Mouse (Mus musculus): ENCODE results near the gene 4930550L24Rik. TPM values are rescaled to one million over a fixed set of nuclear protein-coding genes. Genes with fewer than 3 reads are reported as not detected.

The 4930550L24Rik gene
- not detected in 2 replicates for polyA plus RNA-seq (2014; fragmentation: Nextera tagmentation; extraction: Ambion mirVana)

DNA sequence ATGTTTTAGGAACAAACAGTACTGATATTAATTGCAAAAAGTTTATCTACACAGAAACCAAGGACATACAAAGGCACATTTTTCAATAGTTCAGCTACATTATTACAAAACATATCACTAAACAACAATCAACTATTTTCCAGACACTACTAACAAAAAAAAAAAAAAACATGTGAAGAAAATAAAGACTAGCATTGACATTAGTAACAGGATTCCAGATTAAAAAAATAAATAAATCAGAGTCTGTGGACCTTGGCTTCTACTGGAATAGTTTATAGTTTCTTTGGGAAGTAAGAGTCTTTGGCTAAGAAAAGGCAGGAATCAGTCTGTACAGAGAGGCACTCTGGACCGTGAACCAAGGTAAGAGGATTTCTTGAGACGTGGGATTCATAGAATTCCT, at the start of gene 4930550L24Rik:
TSS of gene 4930550L24Rik (plus strand) at position 301 of the 400 bp plus-strand sequence.
- no peak within 1 kb of the TSS for H3K4me2 ChIP-seq (replicated peaks; ENCODE audit: low read depth, low read length)
- WGBS = 76% methylated on average over 2 of the region's 2 CpGs
- H3K27ac ChIP-seq (ENCODE audit: low read length) = no peak within 1 kb of the TSS
- H3K4me3 ChIP-seq (ENCODE audit: low read depth, low read length) = no peak within 1 kb of the TSS
- no peak within 1 kb of the TSS for H3K9ac ChIP-seq (replicated peaks; ENCODE audit: low read depth, low read length)
- H3K4me1 ChIP-seq (ENCODE audit: control insufficient read depth, insufficient read depth, low read length) = no peaks in the 10 kb centered on the region
- ATAC-seq (ENCODE audit: insufficient number of reproducible peaks, insufficient read depth, low FRiP score, low read depth) = no peak
- H3K27me3 ChIP-seq (ENCODE audit: control insufficient read depth, insufficient read depth, low read length) = no peaks in the 10 kb centered on the region
- no peaks in the 10 kb centered on the region for H3K9me3 ChIP-seq (ENCODE audit: control insufficient read depth, low read depth, low read length)
- no peaks in the 10 kb centered on the region for H3K36me3 ChIP-seq (ENCODE audit: control insufficient read depth, insufficient read depth, low read length)

DNA sequence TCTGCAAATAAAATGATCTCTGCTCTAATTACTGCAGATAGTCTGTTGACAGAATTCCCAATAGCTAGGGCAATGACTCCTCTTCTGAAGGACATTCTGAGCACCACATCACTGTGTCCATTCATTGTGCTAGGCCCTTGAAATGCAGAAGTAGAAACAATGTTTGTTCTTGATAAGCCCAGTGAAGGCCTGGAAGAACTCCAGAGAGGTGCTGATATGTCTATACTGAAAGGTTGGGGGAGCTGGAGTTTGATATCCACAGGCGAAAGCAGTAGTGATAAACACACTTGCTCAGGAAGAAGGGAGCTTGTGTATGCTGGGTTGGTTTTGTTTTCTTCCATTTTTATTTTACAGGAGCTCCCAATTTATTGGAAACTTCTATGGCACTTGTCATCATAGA, 8.4 kb upstream of the 4930550L24Rik start:
- no peak overlapping the region for H3K4me2 ChIP-seq (replicated peaks; ENCODE audit: low read depth, low read length)
- no peaks in the 10 kb centered on the region for H3K4me1 ChIP-seq (ENCODE audit: control insufficient read depth, insufficient read depth, low read length)
- ATAC-seq (ENCODE audit: insufficient number of reproducible peaks, insufficient read depth, low FRiP score, low read depth) = no peak
- no peaks in the 10 kb centered on the region for H3K36me3 ChIP-seq (ENCODE audit: control insufficient read depth, insufficient read depth, low read length)
- no peak overlapping the region for H3K27ac ChIP-seq (ENCODE audit: low read length)
- H3K4me3 ChIP-seq (ENCODE audit: low read depth, low read length) = no peak overlapping the region
- no peak overlapping the region for H3K9ac ChIP-seq (replicated peaks; ENCODE audit: low read depth, low read length)
- WGBS = 69% methylated on average over 1 of the region's 1 CpGs
- H3K9me3 ChIP-seq (ENCODE audit: control insufficient read depth, low read depth, low read length) = no peaks in the 10 kb centered on the region
- H3K27me3 ChIP-seq (ENCODE audit: control insufficient read depth, insufficient read depth, low read length) = no peaks in the 10 kb centered on the region

DNA sequence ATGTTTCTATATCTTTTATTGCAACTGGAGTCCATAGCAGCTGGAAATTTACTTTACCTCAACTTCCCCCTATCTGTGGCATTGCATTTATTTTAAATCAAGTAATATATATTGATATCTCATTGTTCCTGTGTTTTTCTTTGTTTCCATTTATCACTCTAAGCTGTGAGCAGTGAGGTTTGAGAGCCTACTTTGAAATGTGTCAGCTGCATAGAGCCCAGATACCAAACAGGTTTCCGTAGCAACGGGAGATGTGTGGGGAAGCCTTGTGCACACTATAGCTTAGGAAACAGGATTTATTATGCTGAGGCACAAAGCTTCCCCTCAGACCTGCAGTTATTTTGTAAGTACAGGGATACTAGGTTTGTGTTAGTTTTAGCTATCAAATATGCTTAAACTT, 58.8 kb downstream of the 4930550L24Rik start:
- Histone ChIP-seq H3K4me2 (replicated peaks; ENCODE audit: low read depth, low read length) (no peak overlapping the region), H3K9ac (replicated peaks; ENCODE audit: low read depth, low read length) (no peak overlapping the region), H3K27ac (ENCODE audit: low read length) (no peak overlapping the region), H3K36me3 (ENCODE audit: control insufficient read depth, insufficient read depth, low read length) (no peaks in the 10 kb centered on the region), H3K9me3 (ENCODE audit: control insufficient read depth, low read depth, low read length) (no peaks in the 10 kb centered on the region), H3K27me3 (ENCODE audit: control insufficient read depth, insufficient read depth, low read length) (no peaks in the 10 kb centered on the region), H3K4me3 (ENCODE audit: low read depth, low read length) (no peak overlapping the region), H3K4me1 (ENCODE audit: control insufficient read depth, insufficient read depth, low read length) (no peaks in the 10 kb centered on the region)
- 81% methylated on average over 2 of the region's 2 CpGs for WGBS
- no peak for ATAC-seq (ENCODE audit: insufficient number of reproducible peaks, insufficient read depth, low FRiP score, low read depth)
